Mouse (Mus musculus): ENCODE results near the gene Abca9. TPM values are rescaled to one million over a fixed set of nuclear protein-coding genes. Genes with fewer than 3 reads are reported as not detected.
A peak's percentile ranks its signal among the peaks of the same experiment; 100 is the strongest.

Gene Abca9
- polyA plus RNA-seq, 1 experiment = 2.7 TPM

DNA sequence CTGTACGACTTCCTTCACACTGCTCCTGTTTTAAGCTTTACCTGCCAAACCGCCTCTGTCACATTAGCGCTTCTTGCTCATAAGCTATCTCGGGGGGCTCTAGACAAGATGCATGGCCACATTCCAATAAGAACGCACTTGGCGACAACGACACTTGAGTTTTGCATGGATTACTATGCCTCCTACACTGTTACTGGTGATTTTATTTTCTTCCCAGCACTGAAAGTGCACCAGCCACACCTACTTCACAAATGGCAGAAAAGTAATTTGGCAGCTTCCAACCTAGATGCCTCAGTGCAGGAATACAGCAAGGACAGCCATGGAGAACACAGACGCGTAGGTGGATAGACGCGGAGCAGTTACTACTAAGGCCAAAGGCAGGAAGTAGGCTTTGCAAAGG, 12.0 kb downstream of the Abca9 start:
- no peak overlapping the region for H3K4me3 ChIP-seq (ENCODE audit: insufficient read depth, low read length)
- no peaks in the 10 kb centered on the region for H3K4me1 ChIP-seq (ENCODE audit: control insufficient read depth, insufficient read depth, low read length)
- no peak for TF ChIP-seq POLR2A (IDR thresholded peaks at IDR 0.05; ENCODE audit: low read depth, low read length)
- TF ChIP-seq CTCF (IDR thresholded peaks at IDR 0.05; ENCODE audit: borderline replicate concordance, insufficient read depth, low read length) = no peak
- H3K27ac ChIP-seq (ENCODE audit: insufficient read depth, low read length) = no peak overlapping the region

DNA sequence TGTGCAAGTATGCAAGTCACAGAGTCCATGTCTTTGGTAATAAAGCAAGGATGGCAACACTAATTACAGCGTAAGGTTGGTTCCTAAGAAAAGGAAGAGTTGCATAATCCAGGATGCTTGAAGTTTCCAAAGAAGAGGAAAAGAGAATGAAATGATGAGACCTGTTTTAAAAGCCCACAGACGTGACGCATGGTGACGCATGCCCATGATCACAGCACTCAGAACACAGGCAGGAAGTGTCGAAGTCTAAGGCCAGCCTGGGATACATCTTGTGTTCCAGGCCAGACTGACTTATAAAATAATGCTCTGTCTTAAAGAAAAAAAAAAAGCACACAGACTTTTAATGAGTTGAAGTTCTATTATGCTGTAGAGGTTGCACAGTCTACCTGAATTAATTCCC, 20.4 kb downstream of the Abca9 start:
- H3K4me1 ChIP-seq (ENCODE audit: control insufficient read depth, insufficient read depth, low read length) = no peaks in the 10 kb centered on the region
- TF ChIP-seq POLR2A (IDR thresholded peaks at IDR 0.05; ENCODE audit: low read depth, low read length) (no peak), CTCF (IDR thresholded peaks at IDR 0.05; ENCODE audit: borderline replicate concordance, insufficient read depth, low read length) (no peak)
- H3K27ac ChIP-seq (ENCODE audit: insufficient read depth, low read length) = no peak overlapping the region
- no peak overlapping the region for H3K4me3 ChIP-seq (ENCODE audit: insufficient read depth, low read length)

DNA sequence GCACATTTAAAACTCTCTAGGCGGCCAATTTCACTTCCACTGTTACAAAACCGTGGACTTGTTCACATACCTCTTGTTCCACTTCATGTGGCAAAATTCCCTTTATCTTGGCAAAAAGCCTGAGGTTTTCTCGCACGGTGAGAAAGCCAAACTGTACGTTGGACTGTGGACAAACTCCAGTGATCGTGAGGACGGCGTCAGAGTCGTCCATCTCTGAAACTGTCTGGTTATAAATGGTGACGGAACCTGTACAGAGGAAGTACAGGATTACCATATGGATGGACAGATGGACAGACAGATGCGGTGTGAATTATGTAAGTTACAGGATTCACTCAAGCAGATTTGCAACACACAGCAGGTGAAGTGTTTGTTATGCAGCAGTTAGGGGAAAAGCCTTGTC, 22.6 kb downstream of the Abca9 start:
- no peak overlapping the region for H3K4me3 ChIP-seq (ENCODE audit: insufficient read depth, low read length)
- TF ChIP-seq POLR2A (IDR thresholded peaks at IDR 0.05; ENCODE audit: low read depth, low read length) (no peak), CTCF (IDR thresholded peaks at IDR 0.05; ENCODE audit: borderline replicate concordance, insufficient read depth, low read length) (no peak)
- H3K27ac ChIP-seq (ENCODE audit: insufficient read depth, low read length) = no peak overlapping the region
- H3K4me1 ChIP-seq (ENCODE audit: control insufficient read depth, insufficient read depth, low read length) = no peaks in the 10 kb centered on the region

DNA sequence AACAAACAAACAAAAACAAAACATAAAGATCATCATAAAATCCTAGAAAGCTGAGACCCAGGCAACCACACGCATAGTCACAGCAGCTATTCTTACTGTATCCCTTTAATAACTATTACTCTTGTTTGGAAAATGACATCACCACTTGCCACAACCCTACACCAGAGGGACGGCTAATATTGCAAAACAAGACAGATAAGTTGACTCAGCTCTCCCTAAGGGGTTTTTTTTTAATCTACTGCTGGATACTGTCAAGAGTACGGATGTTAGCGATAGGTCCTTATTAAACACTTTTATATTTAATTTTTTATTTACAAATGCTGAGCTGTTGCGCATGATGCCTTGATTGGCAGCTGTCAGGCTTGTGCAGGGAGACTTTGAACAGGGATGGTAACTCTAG, 37.2 kb downstream of the Abca9 start:
- Histone ChIP-seq H3K27ac (ENCODE audit: insufficient read depth, low read length) (no peak overlapping the region), H3K4me1 (ENCODE audit: control insufficient read depth, insufficient read depth, low read length) (no peaks in the 10 kb centered on the region), H3K4me3 (ENCODE audit: insufficient read depth, low read length) (no peak overlapping the region)
- no peak for TF ChIP-seq CTCF (IDR thresholded peaks at IDR 0.05; ENCODE audit: borderline replicate concordance, insufficient read depth, low read length)

DNA sequence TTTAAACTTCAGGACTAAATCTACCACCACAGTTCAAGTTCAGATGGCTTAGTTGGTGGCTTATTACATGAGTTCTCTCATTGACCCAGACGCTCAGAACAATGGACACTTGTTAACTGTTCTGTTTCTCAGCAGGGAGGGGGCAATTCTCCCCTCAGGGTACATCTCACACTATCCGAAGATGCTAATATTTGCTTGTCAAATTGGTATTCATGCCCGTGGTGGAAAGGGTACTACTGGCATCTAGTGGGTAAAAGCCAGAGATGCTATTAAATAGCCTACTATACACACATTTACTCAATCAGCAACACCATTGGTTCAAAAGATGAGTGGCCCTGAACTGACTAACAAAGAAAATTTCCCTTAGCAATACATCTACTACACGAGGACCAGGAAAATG, 56.9 kb downstream of the Abca9 start:
- no peak overlapping the region for H3K27ac ChIP-seq (ENCODE audit: insufficient read depth, low read length)
- TF ChIP-seq CTCF (IDR thresholded peaks at IDR 0.05; ENCODE audit: borderline replicate concordance, insufficient read depth, low read length) (no peak), POLR2A (IDR thresholded peaks at IDR 0.05; ENCODE audit: low read depth, low read length) (no peak)

DNA sequence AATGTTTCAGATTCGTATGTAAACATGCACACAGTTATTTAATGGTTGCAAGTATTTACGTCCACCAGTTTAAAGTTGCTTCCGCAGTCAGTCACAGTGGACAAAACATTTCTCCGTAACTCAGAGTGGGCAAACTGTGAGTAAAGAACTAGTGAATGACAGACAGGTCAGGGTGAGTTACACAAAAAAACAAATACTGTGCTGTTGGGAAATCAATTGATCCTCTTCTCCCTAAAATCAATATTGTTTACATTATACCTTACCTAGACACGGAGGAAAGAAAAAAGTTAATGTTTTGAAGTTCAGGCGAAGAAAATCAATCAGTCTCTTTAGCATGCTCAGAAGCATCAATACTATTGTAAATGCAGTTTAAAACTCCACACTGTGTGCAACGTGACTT, 66.6 kb downstream of the Abca9 start:
- Histone ChIP-seq H3K27ac (ENCODE audit: insufficient read depth, low read length) (no peak overlapping the region), H3K4me1 (ENCODE audit: control insufficient read depth, insufficient read depth, low read length) (no peaks in the 10 kb centered on the region), H3K4me3 (ENCODE audit: insufficient read depth, low read length) (no peak overlapping the region)
- TF ChIP-seq POLR2A (IDR thresholded peaks at IDR 0.05; ENCODE audit: low read depth, low read length) (no peak), CTCF (IDR thresholded peaks at IDR 0.05; ENCODE audit: borderline replicate concordance, insufficient read depth, low read length) (no peak)

More for the DNA sequence above, 56.9 kb downstream of the Abca9 start:
- no peak overlapping the region for H3K4me3 ChIP-seq (ENCODE audit: insufficient read depth, low read length)
- H3K4me1 ChIP-seq (ENCODE audit: control insufficient read depth, insufficient read depth, low read length) = no peaks in the 10 kb centered on the region

DNA sequence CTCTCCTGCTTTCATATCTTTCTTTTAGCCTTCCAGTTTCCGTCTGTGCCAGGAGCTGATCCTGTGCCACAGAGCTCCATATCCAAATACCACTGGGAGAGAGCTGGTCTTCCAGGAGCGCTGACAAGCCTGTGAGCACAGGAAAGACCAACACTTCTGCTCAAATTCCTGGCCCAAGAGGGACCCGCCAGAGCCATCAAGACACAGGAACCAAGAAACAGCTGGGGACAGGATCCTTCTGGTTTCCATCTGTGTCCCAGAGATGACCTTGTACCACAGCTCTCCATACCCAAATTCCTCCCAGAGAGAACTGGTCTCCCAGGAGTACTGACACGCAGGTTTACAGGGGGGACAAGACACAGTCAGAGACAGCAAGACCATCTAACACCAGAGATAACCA, 69.1 kb downstream of the Abca9 start:
- no peak for TF ChIP-seq POLR2A (IDR thresholded peaks at IDR 0.05; ENCODE audit: low read depth, low read length)
- no peak for TF ChIP-seq CTCF (IDR thresholded peaks at IDR 0.05; ENCODE audit: borderline replicate concordance, insufficient read depth, low read length)
- Histone ChIP-seq H3K4me1 (ENCODE audit: control insufficient read depth, insufficient read depth, low read length) (no peaks in the 10 kb centered on the region; the same call in 1 of the 2 replicates), H3K27ac (ENCODE audit: insufficient read depth, low read length) (no peak overlapping the region), H3K4me3 (ENCODE audit: insufficient read depth, low read length) (no peak overlapping the region)

DNA sequence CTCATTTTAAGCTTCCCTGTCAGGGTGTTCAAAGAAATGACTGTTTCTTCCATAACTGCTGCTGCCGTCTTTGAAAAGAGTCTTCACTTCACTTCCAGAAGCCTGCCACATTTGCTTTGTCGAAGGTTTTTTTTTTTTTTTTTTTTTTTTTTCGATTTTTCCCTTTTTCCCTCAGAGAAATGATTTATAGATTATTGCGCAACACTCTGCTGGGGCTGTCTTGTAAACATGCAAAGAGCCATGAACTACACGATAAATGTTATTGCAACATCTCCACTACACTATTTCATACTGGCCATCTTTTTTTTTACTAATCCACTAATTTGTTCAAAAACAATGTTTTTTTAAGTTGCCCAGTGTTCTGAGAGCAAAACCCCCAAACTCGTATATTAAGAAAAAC, 70.5 kb downstream of the Abca9 start:
- Histone ChIP-seq H3K4me3 (ENCODE audit: insufficient read depth, low read length) (no peak overlapping the region), H3K27ac (ENCODE audit: insufficient read depth, low read length) (no peak overlapping the region), H3K4me1 (ENCODE audit: control insufficient read depth, insufficient read depth, low read length) (no peaks in the 10 kb centered on the region; the same call in 1 of the 2 replicates)
- TF ChIP-seq POLR2A (IDR thresholded peaks at IDR 0.05; ENCODE audit: low read depth, low read length) (no peak), CTCF (IDR thresholded peaks at IDR 0.05; ENCODE audit: borderline replicate concordance, insufficient read depth, low read length) (no peak)

DNA sequence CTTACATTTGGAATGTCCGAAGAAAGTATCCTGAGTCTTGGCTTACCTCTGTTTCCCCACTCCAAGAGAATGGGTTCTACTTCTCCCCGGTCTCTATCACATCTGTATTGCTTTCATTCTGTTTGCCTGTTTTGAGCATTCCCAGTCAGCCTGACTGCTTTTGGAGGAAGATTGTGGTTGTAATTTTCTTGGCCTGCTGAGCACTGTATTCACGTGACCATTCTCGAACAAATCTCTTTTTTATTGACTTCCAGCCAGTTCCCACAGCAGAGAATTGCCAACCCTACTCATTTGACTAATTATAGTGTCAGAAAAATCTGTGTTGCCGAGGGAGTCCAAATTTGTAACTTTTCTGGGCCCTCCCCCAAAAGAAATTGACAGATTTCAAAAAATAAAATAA, 72.1 kb downstream of the Abca9 start, which contains the start of gene Abca8a:
TSS of gene Abca8a (minus strand) at position 121 of the 400 bp plus-strand sequence.
- no peak for TF ChIP-seq POLR2A (IDR thresholded peaks at IDR 0.05; ENCODE audit: low read depth, low read length)
- TF ChIP-seq CTCF (IDR thresholded peaks at IDR 0.05; ENCODE audit: borderline replicate concordance, insufficient read depth, low read length) = no peak
- H3K4me3 ChIP-seq (ENCODE audit: insufficient read depth, low read length) = no peak within 1 kb of the TSS
- no peaks in the 10 kb centered on the region; the same call in 1 of the 2 replicates for H3K4me1 ChIP-seq (ENCODE audit: control insufficient read depth, insufficient read depth, low read length)
- peak within 1 kb of the TSS; percentile 34; the same call in 1 of the 2 replicates for H3K27ac ChIP-seq (ENCODE audit: insufficient read depth, low read length)

DNA sequence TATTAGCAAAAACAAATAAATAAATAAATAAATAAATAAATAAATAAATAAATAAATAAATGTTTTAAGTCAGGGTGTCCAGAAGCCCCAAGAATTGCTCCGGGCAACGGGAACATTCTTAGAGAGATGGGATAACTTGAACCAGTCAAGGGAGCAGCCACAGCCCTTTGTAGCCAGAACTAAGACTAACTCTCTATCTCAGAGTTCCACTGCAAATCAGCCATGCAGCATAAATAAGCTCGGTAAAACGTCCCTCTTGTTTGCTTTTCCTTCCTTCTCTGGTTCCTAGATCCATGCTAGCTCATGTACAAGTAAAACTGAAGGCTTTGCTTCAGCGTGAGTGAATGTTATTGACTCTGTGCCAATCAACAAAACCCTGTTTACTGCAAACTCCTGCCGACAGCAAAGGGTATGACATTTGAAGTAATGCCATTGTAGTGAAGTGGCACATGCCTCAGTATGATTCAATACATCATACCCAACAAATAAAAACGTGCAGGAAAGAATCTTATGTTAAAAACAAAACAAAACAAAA, 73.1 kb downstream of the Abca9 start:
- Histone ChIP-seq H3K4me1 (ENCODE audit: control insufficient read depth, insufficient read depth, low read length) (no peaks in the 10 kb centered on the region; the same call in 1 of the 2 replicates), H3K4me3 (ENCODE audit: insufficient read depth, low read length) (no peak overlapping the region), H3K27ac (ENCODE audit: insufficient read depth, low read length) (no peak overlapping the region)
- TF ChIP-seq POLR2A (IDR thresholded peaks at IDR 0.05; ENCODE audit: low read depth, low read length) (no peak), CTCF (IDR thresholded peaks at IDR 0.05; ENCODE audit: borderline replicate concordance, insufficient read depth, low read length) (no peak)

Measured in embryonic fibroblast, embryonic 13.5 days (primary cell).